Mouse (Mus musculus) G1E (cell line): ENCODE results near the gene Fn1.

ENCODE experiments used
- CTCF ChIP-seq: IDR thresholded peaks from 2 replicates; pipeline ENCODE4 v1.5.1; 2012; ENCODE audit warnings: low read depth, low read length, inconsistent platforms, mixed read lengths
- GATA1 ChIP-seq: IDR thresholded peaks from 2 replicates; pipeline ENCODE4 v1.6.1; 2012; ENCODE audit warnings: borderline replicate concordance, low read length, inconsistent platforms, mixed read lengths
- GATA2 ChIP-seq: IDR thresholded peaks from 2 replicates; pipeline ENCODE4 v1.6.1; 2012; ENCODE audit warnings: low read depth, low read length, inconsistent platforms, borderline replicate concordance
- POLR2AphosphoS5 ChIP-seq: IDR thresholded peaks from 2 replicates; pipeline ENCODE4 v1.6.1; 2012; ENCODE audit warnings: low read depth, low read length, inconsistent platforms; ENCODE audit not compliant: insufficient replicate concordance
- TAL1 ChIP-seq: conservative IDR thresholded peaks from 2 replicates; pipeline ENCODE4 v1.6.1; 2012; ENCODE audit warnings: low read depth, low read length, inconsistent platforms, mixed read lengths

DNA sequence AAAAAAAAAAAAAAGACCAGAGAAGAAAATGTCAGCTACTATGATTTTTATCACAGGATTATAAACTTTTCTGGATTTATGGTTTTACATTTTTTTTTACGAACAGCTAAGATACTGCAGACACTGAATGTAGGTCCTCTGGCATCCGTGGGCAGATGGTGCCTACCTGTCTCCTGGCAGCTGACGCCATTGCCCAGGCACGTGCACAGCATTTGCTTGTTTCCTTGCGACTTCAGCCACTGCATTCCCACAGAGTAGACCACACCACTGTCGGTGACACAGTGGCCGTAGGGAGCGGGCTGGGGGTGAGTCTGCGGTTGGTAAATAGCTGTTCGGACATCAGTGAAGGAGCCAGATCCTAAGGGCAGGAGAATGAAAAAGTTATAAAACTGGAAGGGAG, 10.2 kb downstream of the Fn1 start:
- TF ChIP-seq CTCF (no peak), GATA1 (no peak), TAL1 (no peak), GATA2 (no peak), POLR2AphosphoS5 (no peak)
